Mouse (Mus musculus) thymus, postnatal 4 days (tissue): ENCODE results near the gene 2510009E07Rik.
"Not testable (repeated sequence)": the region's sequence is repeated elsewhere in the genome, so short reads cannot be mapped to it uniquely, and the experiment has no call there.

Source experiments
- DNase-seq: peaks from one replicate; pipeline ENCODE4 v3.0.0; 2021

2510009E07Rik gene

GRCm38 (mm10) chr16:21673651-21674050, 20.8 kb downstream of the 2510009E07Rik start:
- not testable (repeated sequence) for DNase-seq

- not testable (repeated sequence) for DNase-seq
These were observed 21.4 kb downstream of the 2510009E07Rik start for GRCm38 (mm10) chr16:21673046-21673445.

- DNase-seq: no peak
These were observed 22.6 kb downstream of the 2510009E07Rik start for GRCm38 (mm10) chr16:21671878-21672277.

- DNase-seq: no peak
These were observed 29.0 kb downstream of the 2510009E07Rik start for GRCm38 (mm10) chr16:21665423-21665986.

GRCm38 (mm10) chr16:21664633-21665363, 29.7 kb downstream of the 2510009E07Rik start:
- DNase-seq: no peak

- no peak for DNase-seq
These were observed 38.5 kb downstream of the 2510009E07Rik start for GRCm38 (mm10) chr16:21655961-21656360.

GRCm38 (mm10) chr16:21655291-21655690, 39.2 kb downstream of the 2510009E07Rik start:
- DNase-seq: no peak

- DNase-seq: no peak
These were observed 40.1 kb downstream of the 2510009E07Rik start for GRCm38 (mm10) chr16:21654384-21654783.

GRCm38 (mm10) chr16:21653151-21653550, 41.3 kb downstream of the 2510009E07Rik start:
- no peak for DNase-seq

GRCm38 (mm10) chr16:21651161-21651560, 43.3 kb downstream of the 2510009E07Rik start:
- DNase-seq: no peak

- DNase-seq: no peak
These were observed 44.2 kb downstream of the 2510009E07Rik start for GRCm38 (mm10) chr16:21650289-21650688.

- no peak for DNase-seq
These were observed 45.7 kb downstream of the 2510009E07Rik start for GRCm38 (mm10) chr16:21648800-21649199.

- DNase-seq: no peak
These were observed 48.0 kb downstream of the 2510009E07Rik start for GRCm38 (mm10) chr16:21646496-21646895.

- no peak for DNase-seq
These were observed 48.5 kb downstream of the 2510009E07Rik start for GRCm38 (mm10) chr16:21645915-21646314.

GRCm38 (mm10) chr16:21644574-21644973, 49.9 kb downstream of the 2510009E07Rik start:
- DNase-seq: peak; percentile 4

- peak; percentile 41 for DNase-seq
These were observed 50.4 kb downstream of the 2510009E07Rik start for GRCm38 (mm10) chr16:21644066-21644561.

- no peak for DNase-seq
These were observed 50.8 kb downstream of the 2510009E07Rik start for GRCm38 (mm10) chr16:21643621-21644041.

GRCm38 (mm10) chr16:21642906-21643305, 51.6 kb downstream of the 2510009E07Rik start:
- DNase-seq: no peak

GRCm38 (mm10) chr16:21641944-21642343, 52.5 kb downstream of the 2510009E07Rik start:
- no peak for DNase-seq

GRCm38 (mm10) chr16:21640766-21641499, 53.5 kb downstream of the 2510009E07Rik start:
- no peak for DNase-seq

- DNase-seq: no peak
These were observed 57.2 kb downstream of the 2510009E07Rik start for GRCm38 (mm10) chr16:21637201-21637819.

GRCm38 (mm10) chr16:21636156-21636853, 58.2 kb downstream of the 2510009E07Rik start:
- no peak for DNase-seq
